Mouse (Mus musculus): ENCODE data around the gene Usp2.

DNA sequence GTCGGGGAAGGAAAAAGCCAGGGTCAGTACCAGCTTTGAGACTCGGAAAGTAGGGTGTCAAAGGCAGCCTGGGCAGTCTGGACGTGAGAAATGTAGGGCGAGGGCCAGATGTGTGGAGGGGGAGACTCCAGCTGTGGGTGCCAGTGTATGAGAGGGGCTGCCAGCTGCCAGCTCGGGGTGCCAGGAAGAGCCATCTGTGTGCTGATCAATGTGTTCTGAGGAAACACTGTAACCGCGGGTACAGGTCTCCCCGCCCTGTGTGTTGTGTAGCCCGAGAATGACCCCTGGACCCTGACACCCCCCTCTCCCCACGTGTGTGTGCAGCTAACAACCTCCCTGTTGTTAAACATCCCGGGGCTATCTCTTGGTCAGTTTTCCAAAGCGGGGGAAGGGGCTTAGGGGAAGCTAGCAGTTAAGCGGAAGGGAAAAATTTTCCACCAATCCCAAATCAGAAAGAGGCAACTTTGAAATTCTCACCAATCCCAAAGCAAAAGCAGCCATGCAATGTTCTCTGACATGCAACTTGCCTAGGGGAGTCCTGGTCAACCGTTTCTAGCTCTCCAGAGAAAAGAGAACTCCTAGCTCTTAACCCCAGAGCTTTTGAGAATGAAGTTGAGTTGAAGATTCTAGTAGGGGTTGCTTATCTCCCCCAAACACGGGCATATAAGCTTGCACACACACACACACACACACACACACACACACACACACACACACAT is 579 bp downstream of the Usp2 start:
- TF ChIP-seq CTCF (conservative IDR thresholded peaks at IDR 0.05; ENCODE audit: low read length) (no peak), POU5F1 (IDR thresholded peaks at IDR 0.05; ENCODE audit: borderline replicate concordance, low read length) (no peak)
